Mouse (Mus musculus) neural tube, embryonic 10.5 days (tissue): ENCODE data around the gene Psmb5.

Experiments used
- DNase-seq: peaks from one replicate; pipeline ENCODE4 v3.0.0-alpha.2; 2017; ENCODE audit warnings: low spot score; ENCODE audit errors: extremely low spot score

Gene Psmb5

GRCm38 (mm10) chr14:54592319-54592934, 25.4 kb downstream of the Psmb5 start:
- no peak for DNase-seq

GRCm38 (mm10) chr14:54591056-54591455, 26.8 kb downstream of the Psmb5 start:
- DNase-seq = no peak

- DNase-seq = peak; percentile 64
Observed at GRCm38 (mm10) chr14:54583681-54584338, 34.0 kb downstream of the Psmb5 start.

GRCm38 (mm10) chr14:54582536-54582935, 35.3 kb downstream of the Psmb5 start:
- DNase-seq = no peak

- DNase-seq = no peak
Observed at GRCm38 (mm10) chr14:54579638-54580037, 38.2 kb downstream of the Psmb5 start.

- no peak for DNase-seq
Observed at GRCm38 (mm10) chr14:54578063-54578462, 39.8 kb downstream of the Psmb5 start.

GRCm38 (mm10) chr14:54577089-54577982, 40.5 kb downstream of the Psmb5 start, which contains the start of gene Ajuba:
TSS of gene Ajuba (minus strand) at chr14:54577558.
- peak; percentile 96 for DNase-seq

- peak; percentile 77 for DNase-seq
Observed at GRCm38 (mm10) chr14:54576241-54577088, 41.4 kb downstream of the Psmb5 start.

- DNase-seq = peak; percentile 88
Observed at GRCm38 (mm10) chr14:54575631-54576030, 42.2 kb downstream of the Psmb5 start.

GRCm38 (mm10) chr14:54575031-54575430, 42.8 kb downstream of the Psmb5 start:
- DNase-seq = no peak

- peak; percentile 37 for DNase-seq
Observed at GRCm38 (mm10) chr14:54574253-54574652, 43.6 kb downstream of the Psmb5 start.

GRCm38 (mm10) chr14:54572790-54573736, 44.8 kb downstream of the Psmb5 start:
- peak; percentile 64 for DNase-seq

- DNase-seq = no peak
Observed at GRCm38 (mm10) chr14:54572122-54572521, 45.7 kb downstream of the Psmb5 start.

GRCm38 (mm10) chr14:54569451-54570392, 48.1 kb downstream of the Psmb5 start:
- peak; percentile 41 for DNase-seq

- peak; percentile 75 for DNase-seq
Observed at GRCm38 (mm10) chr14:54568694-54569414, 49.0 kb downstream of the Psmb5 start.
